Mouse (Mus musculus) bone marrow, adult 2 months (tissue): ENCODE data around the gene Pdzd3. TPM values are rescaled to one million over a fixed set of nuclear protein-coding genes. Genes with fewer than 3 reads are reported as not detected.

Experiments used
- H3K27ac ChIP-seq: fragments of 200-500 bp; 2 replicates; pipeline ENCODE4 v1.5.1; 2012; ENCODE audit warnings: low read depth, mild to moderate bottlenecking, control low read depth, inconsistent platforms, low read length; ENCODE audit not compliant: control insufficient read depth, poor library complexity, insufficient read depth
- H3K4me1 ChIP-seq: fragments of 200-500 bp; 2 replicates; pipeline ENCODE4 v1.6.1; 2011; ENCODE audit warnings: low read length; ENCODE audit not compliant: control insufficient read depth, insufficient read depth
- H3K4me3 ChIP-seq: fragments of 200-500 bp; replicated peaks from 2 replicates; pipeline ENCODE3; 2011; ENCODE audit warnings: mild to moderate bottlenecking, low read depth, low read length, control low read depth; ENCODE audit not compliant: control insufficient read depth
- CTCF ChIP-seq: fragments of 200-500 bp; IDR thresholded peaks from 2 replicates; pipeline ENCODE4 v1.5.1; 2011; ENCODE audit warnings: low read length, control low read depth; ENCODE audit not compliant: control insufficient read depth, insufficient read depth
- POLR2A ChIP-seq: fragments of 200-500 bp; IDR thresholded peaks from 2 replicates; pipeline ENCODE4 v1.6.1; 2011; ENCODE audit warnings: low read depth, mild to moderate bottlenecking, control low read depth, low read length, borderline replicate concordance; ENCODE audit not compliant: control insufficient read depth
- WGBS: fragments of 180-500 bp; shearing (Covaris S2); methylation state at CpG from one replicate; pipeline ENCODE4 v1.1.7; 2018; 5-methylcytosine and 5-hydroxymethylcytosine counted together
- polyA plus RNA-seq: library from polyadenylated mRNA; stranded (reverse); fragments of >200 nt; gene quantifications from 2 replicates; pipeline ENCODE4 v1.2.4, GENCODE M21; 2011; ENCODE audit warnings: low replicate concordance; ENCODE audit not compliant: missing spikeins, insufficient read depth, insufficient read length

Gene Pdzd3
- polyA plus RNA-seq, 1 experiment: 7.3 TPM

DNA sequence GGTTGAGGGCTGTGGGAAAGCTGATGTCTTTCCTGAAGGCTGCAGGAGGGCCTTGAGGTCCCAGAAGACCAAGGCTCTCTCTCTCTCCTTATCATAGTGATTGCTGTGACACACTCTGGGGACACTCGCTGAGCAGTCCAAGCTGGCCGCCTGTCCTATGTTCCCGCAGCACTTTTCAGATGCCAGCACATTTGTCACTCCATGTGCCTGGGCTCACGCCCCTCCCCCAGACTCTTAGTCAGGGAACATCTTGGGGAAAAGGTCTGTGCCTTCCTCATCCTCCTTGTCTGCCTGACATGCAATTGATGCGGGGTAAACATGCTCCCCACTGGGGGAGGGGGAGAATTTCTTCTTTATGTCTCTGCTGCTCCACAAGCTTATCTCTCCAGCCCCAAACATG, 31.9 kb upstream of the Pdzd3 start:
- peak; percentile 1; the same call in 1 of the 2 replicates for TF ChIP-seq CTCF
- TF ChIP-seq POLR2A: no peak
- Histone ChIP-seq H3K27ac (no peak overlapping the region), H3K4me3 (no peak overlapping the region), H3K4me1 (no peaks in the 10 kb centered on the region)
- 84% methylated on average over 5 of the region's 5 CpGs for WGBS

DNA sequence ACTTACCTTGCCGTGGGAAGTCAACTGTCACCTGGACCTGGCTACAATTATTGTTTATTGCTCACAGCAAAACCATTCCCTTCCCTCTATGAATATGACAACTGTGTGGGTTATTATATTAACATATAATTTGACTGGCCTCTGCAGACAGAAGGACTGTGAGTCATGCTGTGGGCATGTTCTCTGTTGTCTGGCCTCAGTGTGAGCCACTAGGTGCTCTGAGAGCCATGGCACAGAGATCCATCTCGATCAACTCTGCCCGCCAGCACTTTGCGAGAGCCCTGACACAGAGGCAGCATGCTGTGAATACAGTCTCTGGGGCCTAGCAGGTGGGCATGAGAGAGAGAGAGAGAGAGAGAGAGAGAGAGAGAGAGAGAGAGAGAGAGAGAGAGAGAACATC, 18.7 kb upstream of the Pdzd3 start:
- Histone ChIP-seq H3K27ac (no peak overlapping the region), H3K4me3 (no peak overlapping the region), H3K4me1 (peaks cover 2% of the 10 kb centered on the region)
- 90% methylated on average over 4 of the region's 4 CpGs for WGBS
- TF ChIP-seq POLR2A: no peak
- TF ChIP-seq CTCF: no peak

DNA sequence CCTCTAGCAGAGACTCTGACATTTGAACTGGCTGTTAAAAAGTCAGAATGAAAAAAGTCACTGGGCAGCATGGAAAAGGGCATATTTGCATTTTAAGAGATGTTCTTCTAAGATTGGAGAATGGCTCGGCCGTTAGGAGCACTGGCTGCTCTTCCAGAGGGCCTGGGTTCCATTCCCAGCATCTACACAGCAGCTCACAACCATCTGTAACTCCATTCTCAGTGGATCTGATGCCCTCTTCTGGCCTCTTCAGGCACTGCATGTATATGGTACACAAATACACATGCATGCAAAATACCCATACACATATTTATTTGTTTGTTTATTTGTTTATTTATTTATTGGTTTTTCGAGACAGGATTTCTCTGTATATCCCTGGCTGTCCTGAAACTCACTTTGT, 17.8 kb upstream of the Pdzd3 start:
- WGBS: 77% methylated on average over 3 of the region's 3 CpGs
- Histone ChIP-seq H3K4me3 (no peak overlapping the region), H3K27ac (peak overlapping the region; percentile 98; the same call in 1 of the 2 replicates), H3K4me1 (peaks cover 2% of the 10 kb centered on the region)
- TF ChIP-seq CTCF: peak; percentile 30
- TF ChIP-seq POLR2A: no peak

DNA sequence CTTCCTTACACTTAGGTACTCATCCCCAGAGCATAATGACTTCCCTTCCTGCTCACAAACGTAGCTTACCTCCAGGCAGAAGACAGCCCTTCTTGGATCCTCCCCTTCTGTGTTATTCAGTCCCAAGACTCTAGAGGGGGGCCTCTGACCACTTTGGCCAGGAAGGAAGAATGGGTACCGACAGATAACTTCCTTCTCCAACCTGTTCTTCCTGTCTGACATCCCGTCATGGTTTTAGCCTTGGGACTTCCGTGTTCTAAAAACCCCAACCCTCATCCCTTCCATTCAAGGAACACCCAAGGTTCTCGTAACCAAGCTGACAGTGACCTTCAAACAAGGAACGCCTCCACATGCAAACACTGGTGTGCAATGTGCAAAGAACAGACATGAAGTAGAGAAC, 17.2 kb upstream of the Pdzd3 start, which contains the start of gene Nlrx1:
Nlrx1 (minus strand) TSS at position 168 of the 400 bp plus-strand sequence.
- Histone ChIP-seq H3K4me3 (peak within 1 kb of the TSS; percentile 67), H3K4me1 (peaks cover 2% of the 10 kb centered on the region), H3K27ac (peak within 1 kb of the TSS; percentile 98)
- no peak for TF ChIP-seq POLR2A
- TF ChIP-seq CTCF: 0 out of 2 replicates have a peak, but pooled peaks have one; percentile 4
- WGBS: 4% methylated on average over 6 of the region's 6 CpGs

DNA sequence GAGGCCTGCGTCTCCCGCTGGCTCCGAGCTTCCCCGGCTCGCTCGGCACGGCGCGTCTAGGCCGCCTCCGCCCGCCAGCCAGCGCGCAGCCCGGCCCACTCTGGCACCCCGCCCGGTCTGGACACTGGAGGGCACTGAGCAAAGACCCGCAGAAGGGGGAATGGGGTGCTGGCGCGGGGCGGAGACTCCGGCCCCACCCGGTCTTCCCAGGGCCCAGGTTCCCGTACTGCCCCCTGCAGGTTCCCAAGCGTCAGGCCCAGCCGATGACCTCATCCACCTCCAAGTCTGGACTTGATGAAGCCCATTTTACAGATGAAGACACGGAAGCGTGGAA, 16.7 kb upstream of the Pdzd3 start:
- peak overlapping the region; percentile 98 for H3K27ac ChIP-seq
- 1% methylated on average over 28 of the region's 28 CpGs for WGBS
- H3K4me3 ChIP-seq: peak overlapping the region; percentile 67
- H3K4me1 ChIP-seq: peaks cover 2% of the 10 kb centered on the region
- TF ChIP-seq POLR2A (peak; percentile 62; the same call in 1 of the 2 replicates), CTCF (peak; percentile 81)

DNA sequence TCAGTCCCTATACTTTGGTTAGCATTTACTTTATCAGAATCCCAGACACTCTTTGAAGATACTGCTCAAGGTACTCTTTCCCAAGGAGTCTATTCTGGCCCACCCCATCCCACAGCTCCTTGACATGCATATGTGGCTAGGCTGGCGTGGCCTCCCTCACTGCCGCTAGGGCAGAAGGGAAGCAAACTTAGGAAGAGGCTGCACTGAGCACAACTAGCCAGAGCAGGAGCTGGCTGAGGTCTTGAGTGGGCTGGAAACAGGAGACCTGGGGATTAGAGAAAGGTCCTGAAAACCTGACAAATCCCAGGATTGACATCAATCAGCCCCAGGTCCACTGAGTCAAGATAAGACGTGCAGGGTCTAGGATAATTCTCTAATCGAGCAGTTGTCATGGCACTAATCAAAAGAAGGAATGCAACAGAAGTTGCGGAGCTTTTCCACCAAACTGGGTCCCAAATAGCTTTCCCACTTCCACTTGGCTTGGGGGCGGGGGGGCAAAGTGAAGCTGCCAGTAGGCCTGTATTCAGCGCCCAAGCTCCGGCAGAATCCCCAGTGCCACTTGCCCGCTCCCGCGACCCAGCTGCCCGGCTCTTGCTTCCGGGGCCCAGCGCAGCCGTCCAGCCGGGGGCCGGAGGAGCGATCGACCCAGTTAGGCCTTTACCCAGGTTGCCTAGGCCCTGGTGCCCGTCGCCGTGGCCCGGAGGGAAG, 16.2 kb upstream of the Pdzd3 start:
- 5% methylated on average over 23 of the region's 23 CpGs for WGBS

DNA sequence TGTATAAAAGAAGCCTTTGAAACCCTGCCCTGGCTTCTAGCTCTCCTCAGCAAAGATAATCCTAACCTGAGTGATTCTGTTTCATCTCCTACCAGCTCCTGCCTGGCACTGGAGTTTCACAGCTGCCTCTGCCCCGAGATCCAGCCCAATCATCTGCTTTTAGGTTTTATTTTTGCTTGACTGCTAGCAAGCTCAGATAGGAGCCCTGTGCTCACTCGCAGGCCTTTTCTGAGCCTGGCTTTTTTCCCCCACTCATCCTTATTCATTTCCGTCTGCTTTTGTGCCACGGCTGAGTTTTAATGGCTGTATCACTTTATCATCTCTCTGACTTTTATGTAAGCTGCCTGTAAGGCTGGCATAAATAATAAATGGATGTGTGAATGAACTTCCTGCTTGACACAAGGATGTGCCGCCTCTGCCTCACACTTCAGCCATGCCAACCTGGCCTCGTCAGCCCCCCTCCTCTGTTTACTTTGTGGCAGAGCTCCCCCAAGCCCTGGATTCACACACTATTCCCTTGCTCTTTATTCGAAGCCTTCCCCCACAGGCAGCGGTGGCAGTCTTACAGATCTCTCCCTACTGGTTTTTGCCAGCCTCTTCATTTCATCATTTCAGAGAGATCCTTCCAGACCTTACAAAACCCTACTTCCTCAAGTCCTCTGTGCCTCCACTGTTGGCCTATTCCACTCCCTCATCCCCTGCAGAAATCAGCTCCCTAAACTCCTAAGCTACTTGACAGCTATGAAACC, 15.4 kb upstream of the Pdzd3 start:
- TF ChIP-seq POLR2A (no peak), CTCF (no peak)
- Histone ChIP-seq H3K4me3 (peak overlapping the region; percentile 67), H3K27ac (peak overlapping the region; percentile 98), H3K4me1 (peaks cover 2% of the 10 kb centered on the region)
- 46% methylated on average over 8 of the region's 8 CpGs for whole genome bisulfite sequencing

More for the DNA sequence above, 16.2 kb upstream of the Pdzd3 start:
- peak overlapping the region; percentile 67 for H3K4me3 ChIP-seq
- peaks cover 2% of the 10 kb centered on the region for H3K4me1 ChIP-seq
- TF ChIP-seq CTCF (no peak), POLR2A (no peak)
- H3K27ac ChIP-seq: peak overlapping the region; percentile 98

DNA sequence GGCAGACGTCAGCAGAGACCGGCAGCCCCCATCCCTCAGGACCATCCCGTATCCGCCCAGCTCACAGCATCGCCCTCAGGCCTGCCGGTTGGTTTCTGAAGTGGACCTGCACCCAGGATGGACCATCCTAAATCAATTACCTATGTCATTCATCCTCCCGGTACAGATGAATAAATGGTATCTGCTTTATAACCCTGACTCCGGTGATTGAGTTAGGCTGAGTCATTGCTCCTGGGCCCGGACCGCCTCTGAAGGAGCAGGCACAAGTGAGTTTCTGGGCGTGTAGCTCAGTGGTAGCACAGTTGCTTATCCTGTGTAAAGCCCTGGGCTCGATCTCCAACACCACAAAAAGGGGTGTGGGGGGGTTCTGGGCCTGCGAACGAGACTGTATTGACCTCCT, 10.1 kb upstream of the Pdzd3 start:
- TF ChIP-seq POLR2A (no peak), CTCF (no peak)
- Histone ChIP-seq H3K4me1 (peaks cover 7% of the 10 kb centered on the region), H3K27ac (no peak overlapping the region), H3K4me3 (no peak overlapping the region)
- 83% methylated on average over 14 of the region's 14 CpGs for WGBS
